12 mouse cellular contexts compared by ENCODE assay signal in genomic region chr7:45589898-45590297, GRCm38 (mm10). TPM values are rescaled to one million over a fixed set of nuclear protein-coding genes. Genes with fewer than 3 reads are reported as not detected.
A peak's percentile ranks its signal among the peaks of the same experiment; 100 is the strongest.
DNase-seq lines count a peak whose midpoint lies in the region; ATAC-seq and TF ChIP-seq lines count a peak whose summit lies in the region.
"Had no signal": no experiment of that assay in that cellular context is flagged by ENCODE, and none has a peak within 500 bp of the region (broad histone marks: within the 10 kb centered on the region; RNA-seq: fewer than 3 reads in every experiment).

No protein-coding gene starts in this region.

- 79% methylated on average over 5 of the region's 5 CpGs for WGBS in liver, embryonic 15.5 days (ENCODE audit: insufficient replicate concordance)
- WGBS in forebrain, postnatal 0 days: 99% methylated on average over 5 of the region's 5 CpGs
- 86% methylated on average over 5 of the region's 5 CpGs for WGBS in liver, postnatal 0 days (ENCODE audit: insufficient replicate concordance)
- 97% methylated on average over 5 of the region's 5 CpGs for WGBS in lung, postnatal 0 days

- no peaks in the 10 kb centered on the region for H3K27me3 ChIP-seq in liver, embryonic 15.5 days
- H3K27me3 ChIP-seq in forebrain, postnatal 0 days (ENCODE audit: insufficient read depth, low read length): no peaks in the 10 kb centered on the region
- no peaks in the 10 kb centered on the region for H3K27me3 ChIP-seq in liver, postnatal 0 days (ENCODE audit: insufficient read depth, low read length)
- H3K27me3 ChIP-seq in lung, postnatal 0 days (replicated peaks; ENCODE audit: insufficient read depth, low read length): no peaks in the 10 kb centered on the region

- no peak overlapping the region for H3K4me3 ChIP-seq in liver, embryonic 15.5 days (replicated peaks)
- H3K4me3 ChIP-seq in forebrain, postnatal 0 days (ENCODE audit: low read depth, low read length): no peak overlapping the region
- no peak overlapping the region for H3K4me3 ChIP-seq in liver, postnatal 0 days (ENCODE audit: low read depth, low read length)
- H3K4me3 ChIP-seq in lung, postnatal 0 days (ENCODE audit: low read depth, low read length): no peak overlapping the region

- TF ChIP-seq EP300 in liver, postnatal 0 days (IDR thresholded peaks at IDR 0.05; ENCODE audit: low read depth): no peak
- TF ChIP-seq EP300 in lung, postnatal 0 days (IDR thresholded peaks at IDR 0.05): no peak

- H3K27ac ChIP-seq in liver, embryonic 15.5 days (replicated peaks): 0 out of 2 replicates have a peak overlapping the region, but pooled peaks have one; percentile 25
- H3K27ac ChIP-seq in forebrain, postnatal 0 days (ENCODE audit: low read depth, low read length): peak overlapping the region; percentile 24; the same call in 1 of the 2 replicates
- H3K27ac ChIP-seq in liver, postnatal 0 days (ENCODE audit: low read depth): peak overlapping the region; percentile 30
- H3K27ac ChIP-seq in lung, postnatal 0 days (ENCODE audit: low read length): no peak overlapping the region

- peaks cover 21% of the 10 kb centered on the region for H3K4me1 ChIP-seq in liver, embryonic 15.5 days (replicated peaks)
- H3K4me1 ChIP-seq in forebrain, postnatal 0 days (ENCODE audit: insufficient read depth): no peaks in the 10 kb centered on the region
- 0 out of 2 replicates have a peak, but pooled peaks cover 6% of the 10 kb centered on the region for H3K4me1 ChIP-seq in liver, postnatal 0 days (ENCODE audit: insufficient read depth)
- H3K4me1 ChIP-seq in lung, postnatal 0 days (ENCODE audit: insufficient read depth, low read depth, low read length): no peaks in the 10 kb centered on the region

- no peaks in the 10 kb centered on the region for H3K9me3 ChIP-seq in liver, embryonic 15.5 days (replicated peaks)
- no peaks in the 10 kb centered on the region for H3K9me3 ChIP-seq in forebrain, postnatal 0 days (ENCODE audit: low read length)
- H3K9me3 ChIP-seq in liver, postnatal 0 days (ENCODE audit: low read length): no peaks in the 10 kb centered on the region
- no peaks in the 10 kb centered on the region for H3K9me3 ChIP-seq in lung, postnatal 0 days (ENCODE audit: low read length)

- no peak for ATAC-seq in liver, embryonic 15.5 days (ENCODE audit: insufficient read depth)
- no peak for ATAC-seq in forebrain, postnatal 0 days
- ATAC-seq in liver, postnatal 0 days: no peak
- ATAC-seq in lung, postnatal 0 days: no peak

- TF ChIP-seq CTCF in forebrain, postnatal 0 days (IDR thresholded peaks at IDR 0.05; ENCODE audit: low read depth): no peak
- 0 out of 2 replicates have a peak, but pooled peaks have one; percentile 1 for TF ChIP-seq CTCF in liver, postnatal 0 days (IDR thresholded peaks at IDR 0.05; ENCODE audit: low read depth)
- no peak for TF ChIP-seq CTCF in lung, postnatal 0 days (IDR thresholded peaks at IDR 0.05)

- peak; percentile 92 for DNase-seq in heart, adult 11 months
- no peak for DNase-seq in heart, adult 8-10 months (ENCODE audit: low spot score)
- DNase-seq in liver: no peak
- DNase-seq in forebrain, postnatal 0 days: no peak
- DNase-seq in liver, postnatal 0 days: no peak
- no peak for DNase-seq in kidney, adult 8-10 months
- DNase-seq in lung, postnatal 0 days (ENCODE audit: low spot score): no peak

- H3K9ac ChIP-seq in liver, embryonic 15.5 days: no peak overlapping the region
- H3K9ac ChIP-seq in forebrain, postnatal 0 days: 0 out of 2 replicates have a peak overlapping the region, but pooled peaks have one; percentile 4
- H3K9ac ChIP-seq in liver, postnatal 0 days (replicated peaks): no peak overlapping the region
- H3K9ac ChIP-seq in lung, postnatal 0 days (replicated peaks; ENCODE audit: low read depth): no peak overlapping the region

- H3K4me2 ChIP-seq in liver, embryonic 15.5 days: peak overlapping the region; percentile 68
- H3K4me2 ChIP-seq in forebrain, postnatal 0 days (ENCODE audit: low read depth): no peak overlapping the region
- H3K4me2 ChIP-seq in liver, postnatal 0 days (ENCODE audit: low read depth, low read length): no peak overlapping the region
- no peak overlapping the region for H3K4me2 ChIP-seq in lung, postnatal 0 days (replicated peaks; ENCODE audit: low read depth, low read length)

- peaks cover 24% of the 10 kb centered on the region for H3K36me3 ChIP-seq in liver, embryonic 15.5 days (replicated peaks)
- H3K36me3 ChIP-seq in forebrain, postnatal 0 days (ENCODE audit: insufficient read depth): peaks cover 13% of the 10 kb centered on the region
- peaks cover 21% of the 10 kb centered on the region for H3K36me3 ChIP-seq in liver, postnatal 0 days (replicated peaks; ENCODE audit: insufficient read depth, low read length)
- no peaks in the 10 kb centered on the region for H3K36me3 ChIP-seq in lung, postnatal 0 days (ENCODE audit: insufficient read depth, low read length)

RNA-seq across cellular contexts. Expression of gene Bcat2, which starts 19.9 kb away (rescaled TPM):
- total RNA-seq in heart, adult 8-10 months (2022): 100 to 1,000 TPM; 295 to 316 (median 308) TPM
- 46.3 and 48.5 TPM in 2 replicates for polyA plus RNA-seq in liver, embryonic 15.5 days (2015; fragmentation: Nextera tagmentation; extraction: Ambion mirVana)
- 13.7 and 14.2 TPM in 2 replicates for total RNA-seq in forebrain, postnatal 0 days (2014; rRNA removed)
- 17.7 and 20.2 TPM in 2 replicates for polyA plus RNA-seq in forebrain, postnatal 0 days (2015; fragmentation: Nextera tagmentation; extraction: Ambion mirVana)
- polyA plus RNA-seq in liver, postnatal 0 days (2015; fragmentation: Nextera tagmentation; extraction: Ambion mirVana): 32.3 and 38.9 TPM in 2 replicates
- 29.4 and 39.8 TPM in 2 replicates for polyA plus RNA-seq in lung, postnatal 0 days (2015; fragmentation: Nextera tagmentation; extraction: Ambion mirVana)

RNA-seq across cellular contexts. Expression of gene Fgf21, which starts 25.4 kb away (rescaled TPM):
- total RNA-seq in heart, adult 8-10 months (2022): not detected
- not detected in 2 replicates for polyA plus RNA-seq in liver, embryonic 15.5 days (2015; fragmentation: Nextera tagmentation; extraction: Ambion mirVana)
- total RNA-seq in forebrain, postnatal 0 days (2014; rRNA removed): not detected in 2 replicates
- not detected in 2 replicates for polyA plus RNA-seq in forebrain, postnatal 0 days (2015; fragmentation: Nextera tagmentation; extraction: Ambion mirVana)
- 7.6 and 7.8 TPM in 2 replicates for polyA plus RNA-seq in liver, postnatal 0 days (2015; fragmentation: Nextera tagmentation; extraction: Ambion mirVana)
- not detected in 2 replicates for polyA plus RNA-seq in lung, postnatal 0 days (2015; fragmentation: Nextera tagmentation; extraction: Ambion mirVana)
- total RNA-seq: adrenal gland, adult 2 months; heart, postnatal 10 days; left cerebral cortex, postnatal 36 days had no signal
- polyA plus RNA-seq: CD4-positive, CD25-positive, alpha-beta regulatory T cell, adult 4 months had no signal

RNA-seq across cellular contexts. Expression of gene Fut1, which starts 27.2 kb away (rescaled TPM):
- total RNA-seq in heart, adult 8-10 months (2022): not detected
- polyA plus RNA-seq in liver, embryonic 15.5 days (2015; fragmentation: Nextera tagmentation; extraction: Ambion mirVana): not detected in 2 replicates
- 0.08 and 0.29 TPM in 2 replicates for total RNA-seq in forebrain, postnatal 0 days (2014; rRNA removed)
- polyA plus RNA-seq in forebrain, postnatal 0 days (2015; fragmentation: Nextera tagmentation; extraction: Ambion mirVana): not detected in 2 replicates
- 0.56 TPM in 1 of 2 replicates, not detected in the other for polyA plus RNA-seq in liver, postnatal 0 days (2015; fragmentation: Nextera tagmentation; extraction: Ambion mirVana)
- 0.13 and 0.18 TPM in 2 replicates for polyA plus RNA-seq in lung, postnatal 0 days (2015; fragmentation: Nextera tagmentation; extraction: Ambion mirVana)
- total RNA-seq: adrenal gland, adult 2 months; heart, postnatal 10 days; left cerebral cortex, postnatal 36 days had no signal
- polyA plus RNA-seq: adrenal gland, adult 2 months; CD4-positive, CD25-positive, alpha-beta regulatory T cell, adult 4 months had no signal

RNA-seq across cellular contexts. Expression of gene Izumo1, which starts 31.7 kb away (rescaled TPM):
- under 1 TPM; 0.20 to 0.53 (median 0.35) TPM for total RNA-seq in heart, adult 8-10 months (2022)
- polyA plus RNA-seq in liver, embryonic 15.5 days (2015; fragmentation: Nextera tagmentation; extraction: Ambion mirVana): 0.06 and 0.10 TPM in 2 replicates
- total RNA-seq in forebrain, postnatal 0 days (2014; rRNA removed): 0.08 and 0.14 TPM in 2 replicates
- not detected in 2 replicates for polyA plus RNA-seq in forebrain, postnatal 0 days (2015; fragmentation: Nextera tagmentation; extraction: Ambion mirVana)
- 0.09 TPM in 1 of 2 replicates, not detected in the other for polyA plus RNA-seq in liver, postnatal 0 days (2015; fragmentation: Nextera tagmentation; extraction: Ambion mirVana)
- 0.19 and 0.32 TPM in 2 replicates for polyA plus RNA-seq in lung, postnatal 0 days (2015; fragmentation: Nextera tagmentation; extraction: Ambion mirVana)
- total RNA-seq: left cerebral cortex, postnatal 36 days had no signal
- polyA plus RNA-seq: CD4-positive, CD25-positive, alpha-beta regulatory T cell, adult 4 months had no signal

RNA-seq across cellular contexts. Expression of gene Hsd17b14, which starts 35.2 kb away (rescaled TPM):
- 1 to 10 TPM in 3 of 4 experiments, under 1 TPM in 1; 0.40 to 2.0 (median 1.1) TPM for total RNA-seq in heart, adult 8-10 months (2022)
- 1.9 and 2.2 TPM in 2 replicates for polyA plus RNA-seq in liver, embryonic 15.5 days (2015; fragmentation: Nextera tagmentation; extraction: Ambion mirVana)
- not detected in 2 replicates for total RNA-seq in forebrain, postnatal 0 days (2014; rRNA removed)
- 0.13 and 0.63 TPM in 2 replicates for polyA plus RNA-seq in forebrain, postnatal 0 days (2015; fragmentation: Nextera tagmentation; extraction: Ambion mirVana)
- 0.24 and 0.62 TPM in 2 replicates for polyA plus RNA-seq in liver, postnatal 0 days (2015; fragmentation: Nextera tagmentation; extraction: Ambion mirVana)
- polyA plus RNA-seq in lung, postnatal 0 days (2015; fragmentation: Nextera tagmentation; extraction: Ambion mirVana): 0.95 and 1.4 TPM in 2 replicates
